Mouse (Mus musculus) liver, adult 2 months (tissue): ENCODE data around the gene B2m. TPM values are rescaled to one million over a fixed set of nuclear protein-coding genes. Genes with fewer than 3 reads are reported as not detected.

Source experiments
- DNase-seq: peaks from one replicate; pipeline ENCODE4 v3.0.0-alpha.2; 2011; ENCODE audit warnings: low read depth, low spot score; ENCODE audit errors: extremely low read depth
- H3K27ac ChIP-seq: fragments of 200-500 bp; replicated peaks from 2 replicates; pipeline ENCODE4 v1.5.1; 2012; ENCODE audit warnings: low read depth, mild to moderate bottlenecking, control low read depth, inconsistent platforms, low read length; ENCODE audit not compliant: insufficient read depth
- H3K27me3 ChIP-seq: fragments of 200-500 bp; 2 replicates; pipeline ENCODE4 v1.6.1; 2012; ENCODE audit warnings: mild to moderate bottlenecking, moderate library complexity, low read length, inconsistent platforms; ENCODE audit not compliant: control insufficient read depth, insufficient read depth
- H3K36me3 ChIP-seq: fragments of 200-500 bp; 2 replicates; pipeline ENCODE4 v1.6.1; 2012; ENCODE audit warnings: low read length, inconsistent platforms; ENCODE audit not compliant: control insufficient read depth, insufficient read depth
- H3K4me1 ChIP-seq: fragments of 200-500 bp; 2 replicates; pipeline ENCODE4 v1.6.1; 2011; ENCODE audit warnings: low read length; ENCODE audit not compliant: control insufficient read depth, insufficient read depth
- H3K4me3 ChIP-seq: fragments of 200-500 bp; 2 replicates; pipeline ENCODE4 v1.5.1; 2011; ENCODE audit warnings: low read depth, mild to moderate bottlenecking, control low read depth, low read length, moderate library complexity; ENCODE audit not compliant: insufficient read depth
- H3K79me2 ChIP-seq: fragments of 200-500 bp; 2 replicates; pipeline ENCODE4 v1.6.1; 2012; ENCODE audit warnings: inconsistent platforms, mild to moderate bottlenecking, low read length, moderate library complexity; ENCODE audit not compliant: control insufficient read depth, insufficient read depth
- H3K9ac ChIP-seq: fragments of 200-500 bp; 2 replicates; pipeline ENCODE4 v1.6.1; 2012; ENCODE audit warnings: low read depth, mild to moderate bottlenecking, control low read depth, inconsistent platforms, low read length
- CTCF ChIP-seq: fragments of 200-500 bp; IDR thresholded peaks from 2 replicates; pipeline ENCODE4 v1.5.1; 2011; ENCODE audit warnings: low read depth, low read length, control low read depth
- POLR2A ChIP-seq: fragments of 200-500 bp; IDR thresholded peaks from 2 replicates; pipeline ENCODE4 v1.6.1; 2011; ENCODE audit warnings: low read length, control low read depth; ENCODE audit not compliant: insufficient read depth; ENCODE audit errors: extremely low read depth
- WGBS: fragments of 180-500 bp; shearing (Covaris S2); methylation state at CpG from one replicate; pipeline ENCODE4 v1.1.7; 2018; 5-methylcytosine and 5-hydroxymethylcytosine counted together
- polyA plus RNA-seq: library from polyadenylated mRNA; depleted of rRNA; stranded (reverse); fragments of >200 nt; gene quantifications from 2 replicates; pipeline ENCODE4 v1.2.3, GENCODE M21; 2012
- total RNA-seq: library from RNA; depleted of rRNA; stranded (reverse); fragments of >200 nt; gene quantifications from 2 replicates; pipeline ENCODE4 v1.2.3, GENCODE M21; 2014

Gene B2m
- total and polyA plus RNA-seq, 2 experiments: 1,615 to 2,555 TPM

GRCm38 (mm10) chr2:122153681-122154365 is 6.3 kb downstream of the B2m start:
- peaks cover 47% of the 10 kb centered on the region for H3K4me1 ChIP-seq
- peaks cover 46% of the 10 kb centered on the region for H3K36me3 ChIP-seq
- no peak overlapping the region for H3K9ac ChIP-seq
- TF ChIP-seq CTCF: no peak
- no peak for TF ChIP-seq POLR2A
- no peak for DNase-seq
- no peak overlapping the region for H3K4me3 ChIP-seq
- no peaks in the 10 kb centered on the region for H3K27me3 ChIP-seq
- no peak overlapping the region for H3K27ac ChIP-seq
- 72% methylated on average over 7 of the region's 7 CpGs for WGBS
- peaks cover 28% of the 10 kb centered on the region; the same call in 1 of the 2 replicates for H3K79me2 ChIP-seq

- TF ChIP-seq POLR2A: no peak
- TF ChIP-seq CTCF: no peak
Measured at GRCm38 (mm10) chr2:122154479-122154878, 7.0 kb downstream of the B2m start.

GRCm38 (mm10) chr2:122155292-122155691 is 7.8 kb downstream of the B2m start:
- Histone ChIP-seq H3K79me2 (peaks cover 13% of the 10 kb centered on the region; the same call in 1 of the 2 replicates), H3K27ac (peak overlapping the region; percentile 73), H3K4me3 (no peak overlapping the region), H3K36me3 (peaks cover 40% of the 10 kb centered on the region), H3K4me1 (peaks cover 43% of the 10 kb centered on the region), H3K27me3 (no peaks in the 10 kb centered on the region), H3K9ac (0 out of 2 replicates have a peak overlapping the region, but pooled peaks have one; percentile 2)
- no peak for DNase-seq
- 72% methylated on average over 2 of the region's 2 CpGs for WGBS
- TF ChIP-seq POLR2A (no peak), CTCF (no peak)

More at GRCm38 (mm10) chr2:122154479-122154878, 7.0 kb downstream of the B2m start:
- 92% methylated on average over 2 of the region's 2 CpGs for WGBS
- Histone ChIP-seq H3K36me3 (peaks cover 44% of the 10 kb centered on the region), H3K9ac (no peak overlapping the region), H3K4me1 (peaks cover 47% of the 10 kb centered on the region), H3K4me3 (no peak overlapping the region), H3K27me3 (no peaks in the 10 kb centered on the region), H3K27ac (peak overlapping the region; percentile 15; the same call in 1 of the 2 replicates), H3K79me2 (peaks cover 21% of the 10 kb centered on the region; the same call in 1 of the 2 replicates)
- no peak for DNase-seq

- WGBS: 45% methylated on average over 4 of the region's 4 CpGs
- H3K27ac ChIP-seq: peak overlapping the region; percentile 73
- peak; percentile 94 for DNase-seq
Measured at GRCm38 (mm10) chr2:122156051-122156700, 8.7 kb downstream of the B2m start.

GRCm38 (mm10) chr2:122157561-122157960 is 10.1 kb downstream of the B2m start:
- Histone ChIP-seq H3K9ac (no peak overlapping the region), H3K36me3 (peaks cover 18% of the 10 kb centered on the region), H3K27me3 (no peaks in the 10 kb centered on the region), H3K27ac (peak overlapping the region; percentile 12; the same call in 1 of the 2 replicates), H3K4me1 (peaks cover 25% of the 10 kb centered on the region), H3K4me3 (no peak overlapping the region), H3K79me2 (no peaks in the 10 kb centered on the region; the same call in 1 of the 2 replicates)
- TF ChIP-seq CTCF (no peak), POLR2A (no peak)
- DNase-seq: no peak

More at GRCm38 (mm10) chr2:122156051-122156700, 8.7 kb downstream of the B2m start:
- H3K36me3 ChIP-seq: peaks cover 31% of the 10 kb centered on the region
- no peaks in the 10 kb centered on the region for H3K27me3 ChIP-seq
- peaks cover 6% of the 10 kb centered on the region; the same call in 1 of the 2 replicates for H3K79me2 ChIP-seq
- H3K4me3 ChIP-seq: no peak overlapping the region
- no peak overlapping the region for H3K9ac ChIP-seq
- peaks cover 35% of the 10 kb centered on the region for H3K4me1 ChIP-seq
- no peak for TF ChIP-seq CTCF
- TF ChIP-seq POLR2A: no peak
